Mouse (Mus musculus) neural tube, postnatal 0 days (tissue): ENCODE results near the gene Mageb2. TPM values are rescaled to one million over a fixed set of nuclear protein-coding genes. Genes with fewer than 3 reads are reported as not detected.

Experiments
- polyA plus RNA-seq: library from polyadenylated mRNA; unstranded; fragments of >200 nt; fragmentation: Nextera tagmentation; extraction: Ambion mirVana; gene quantifications from 2 replicates; pipeline ENCODE4 v1.2.1, GENCODE M21; 2015

Gene Mageb2
- not detected in 2 replicates for polyA plus RNA-seq

GRCm38 (mm10) chrX:91331390-91331789, at the start of gene Mageb2:
TSS of gene Mageb2 (plus strand) at chrX:91331690.

Other genes with a start within 250 kb of the Mageb2 start
- not detected in 2 replicates for gene Gm5072, start 60.8 kb downstream of the Mageb2 start, polyA plus RNA-seq
- gene Gm8914, start 148.4 kb downstream of the Mageb2 start, polyA plus RNA-seq, result not detected in 2 replicates
- not detected in 2 replicates for gene 1700084M14Rik, start 244.2 kb downstream of the Mageb2 start, polyA plus RNA-seq